Mouse (Mus musculus) neural tube, embryonic 12.5 days (tissue): Measurements from ENCODE around the gene Ubb. TPM values are rescaled to one million over a fixed set of nuclear protein-coding genes. Genes with fewer than 3 reads are reported as not detected.

Experiments used
- ATAC-seq: fragments of 200-750 bp; cut with Nextera tagmentation; 2 replicates; pipeline ENCODE4 v1.8.0; 2017; ENCODE audit warnings: low read depth, mild to moderate bottlenecking, moderate TSS enrichment, moderate library complexity; ENCODE audit not compliant: low FRiP score
- H3K27ac ChIP-seq: fragments of 300-500 bp; sonication (generic); 2 replicates; pipeline ENCODE4 v1.5.1; 2016
- H3K27me3 ChIP-seq: fragments of 300-500 bp; sonication (generic); replicated peaks from 2 replicates; pipeline ENCODE4 v1.6.1; 2016; ENCODE audit warnings: mild to moderate bottlenecking
- H3K36me3 ChIP-seq: fragments of 300-500 bp; sonication (generic); 2 replicates; pipeline ENCODE4 v1.6.1; 2016; ENCODE audit warnings: mild to moderate bottlenecking
- H3K4me1 ChIP-seq: fragments of 300-500 bp; sonication (generic); 2 replicates; pipeline ENCODE4 v1.6.1; 2016
- H3K4me2 ChIP-seq: fragments of 300-500 bp; sonication (generic); replicated peaks from 2 replicates; pipeline ENCODE4 v1.6.1; 2016; ENCODE audit warnings: mild to moderate bottlenecking
- H3K4me3 ChIP-seq: fragments of 300-500 bp; sonication (generic); 2 replicates; pipeline ENCODE4 v1.5.1; 2016
- H3K9ac ChIP-seq: fragments of 300-500 bp; sonication (generic); 2 replicates; pipeline ENCODE4 v1.6.1; 2016; ENCODE audit warnings: mild to moderate bottlenecking
- H3K9me3 ChIP-seq: fragments of 300-500 bp; sonication (generic); 2 replicates; pipeline ENCODE4 v1.6.1; 2016; ENCODE audit warnings: mild to moderate bottlenecking
- WGBS: fragments of 180-500 bp; shearing (Covaris S2); methylation state at CpG from one replicate; pipeline ENCODE4 v1.1.7; 2016; 5-methylcytosine and 5-hydroxymethylcytosine counted together
- polyA plus RNA-seq: library from polyadenylated mRNA; unstranded; fragments of >200 nt; fragmentation: Nextera tagmentation; extraction: Ambion mirVana; gene quantifications from 2 replicates; pipeline ENCODE4 v1.2.1, GENCODE M21; 2016

The Ubb gene
- polyA plus RNA-seq, 1 experiment from 2014 or later: 4,014 TPM

DNA sequence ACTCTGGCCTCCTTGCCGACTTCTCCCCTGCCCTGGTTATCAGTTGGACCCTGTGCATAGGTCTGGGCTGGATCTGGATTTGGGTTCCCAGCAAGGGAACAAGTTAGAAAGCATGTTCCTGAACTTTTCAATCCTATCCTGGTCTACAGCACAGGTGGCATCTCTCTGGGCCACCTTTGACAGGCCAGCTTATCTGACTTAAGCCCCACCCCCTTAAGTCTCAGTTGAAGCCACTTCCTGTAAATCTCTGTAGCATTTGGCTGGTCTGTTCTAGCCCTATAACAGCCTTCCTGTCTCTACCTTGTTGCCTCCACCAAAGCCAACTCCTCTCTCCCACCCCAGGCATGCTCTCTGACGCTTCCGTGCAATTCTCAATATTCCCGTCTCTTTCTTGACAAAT is 47.6 kb downstream of the Ubb start:
- H3K27ac ChIP-seq: no peak overlapping the region
- no peaks in the 10 kb centered on the region for H3K36me3 ChIP-seq
- no peak overlapping the region for H3K4me3 ChIP-seq
- H3K27me3 ChIP-seq: no peaks in the 10 kb centered on the region
- H3K4me2 ChIP-seq: no peak overlapping the region
- peaks cover 11% of the 10 kb centered on the region; the same call in 1 of the 2 replicates for H3K4me1 ChIP-seq
- no peaks in the 10 kb centered on the region for H3K9me3 ChIP-seq
- ATAC-seq: no peak
- H3K9ac ChIP-seq: 0 out of 2 replicates have a peak overlapping the region, but pooled peaks have one; percentile 38
- WGBS: 81% methylated on average over 4 of the region's 4 CpGs

DNA sequence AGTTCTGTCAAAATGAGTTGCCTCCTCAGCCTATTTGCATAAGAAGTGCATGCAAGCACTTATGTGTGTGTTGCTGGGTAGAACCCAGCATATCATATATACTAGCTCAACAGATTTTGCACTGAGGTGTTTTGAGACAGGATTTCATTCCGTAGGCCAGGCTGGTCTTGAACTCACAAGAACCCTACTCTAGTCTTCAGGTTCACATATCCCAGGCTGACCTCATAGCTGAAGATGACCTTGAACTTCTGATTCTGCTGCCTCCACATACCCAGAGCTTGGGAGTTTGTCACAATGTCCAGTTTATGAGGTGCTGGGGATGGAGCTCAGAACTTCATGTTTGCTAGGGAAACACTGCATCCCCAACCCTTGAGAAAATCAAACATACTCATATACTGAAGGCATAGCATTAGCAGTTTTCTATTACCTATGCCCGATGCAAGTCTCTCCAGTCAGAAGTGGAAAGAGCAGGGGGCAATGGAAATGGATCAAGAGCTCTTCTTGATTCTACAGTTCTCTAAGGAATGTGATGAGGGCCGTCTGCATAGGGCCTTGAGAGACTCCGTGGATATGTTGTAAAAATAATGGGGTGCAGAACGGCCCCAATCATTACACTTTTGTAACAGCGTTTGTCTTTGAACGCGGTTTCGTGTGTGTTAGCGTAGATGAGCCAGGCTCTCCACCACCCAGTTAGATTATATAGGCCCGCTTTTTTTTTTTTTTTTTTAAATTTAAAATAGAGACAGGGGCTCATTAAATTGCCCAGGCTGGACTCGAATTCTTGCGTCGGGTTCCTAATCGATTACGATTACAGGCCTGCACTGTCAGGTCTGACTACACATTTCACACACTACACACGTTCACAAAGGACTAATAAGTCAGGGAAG is 51.0 kb downstream of the Ubb start:
- Histone ChIP-seq H3K27me3 (no peaks in the 10 kb centered on the region), H3K4me2 (peak overlapping the region; percentile 89), H3K4me3 (peak overlapping the region; percentile 66), H3K36me3 (peaks cover 32% of the 10 kb centered on the region), H3K4me1 (peaks cover 35% of the 10 kb centered on the region), H3K27ac (peak overlapping the region; percentile 77), H3K9me3 (no peaks in the 10 kb centered on the region), H3K9ac (peak overlapping the region; percentile 81)
- ATAC-seq: 0 out of 2 replicates have a peak, but pooled peaks have one; percentile 4
- WGBS: 12% methylated on average over 17 of the region's 17 CpGs

Other genes starting within 250 kb of the Ubb start
- gene Pigl, start 92.7 kb upstream of the Ubb start, polyA plus RNA-seq: 10.7 and 10.8 TPM in 2 replicates
- gene Ncor1, start 92.6 kb upstream of the Ubb start, polyA plus RNA-seq: 194 and 201 TPM in 2 replicates
- gene Cenpv, start 11.9 kb upstream of the Ubb start, polyA plus RNA-seq: 68.5 and 73.7 TPM in 2 replicates
- gene Trpv2, start 23.3 kb downstream of the Ubb start, polyA plus RNA-seq: 16.0 and 18.0 TPM in 2 replicates
- 14.2 and 15.9 TPM in 2 replicates for gene Lrrc75a, start 97.4 kb downstream of the Ubb start, polyA plus RNA-seq
- gene Mmgt2, start 97.5 kb downstream of the Ubb start, polyA plus RNA-seq: 30.8 and 34.7 TPM in 2 replicates
- gene Zfp287, start 180.7 kb downstream of the Ubb start, polyA plus RNA-seq: 18.4 and 19.5 TPM in 2 replicates
- gene Gm10428, start 201.9 kb downstream of the Ubb start, polyA plus RNA-seq: not detected in 2 replicates
- gene Zfp286, start 238.3 kb downstream of the Ubb start, polyA plus RNA-seq: 27.6 and 30.1 TPM in 2 replicates